Mouse (Mus musculus): ENCODE results near the gene Vipas39. TPM values are rescaled to one million over a fixed set of nuclear protein-coding genes. Genes with fewer than 3 reads are reported as not detected.
A peak's percentile ranks its signal among the peaks of the same experiment; 100 is the strongest.

Gene Vipas39
- total and polyA plus RNA-seq, 2 experiments from 2014 or later = 31.4 to 40.4 TPM

- Histone ChIP-seq H3K4me3 (ENCODE audit: low read depth, low read length) (no peak overlapping the region), H3K9ac (replicated peaks; ENCODE audit: low read depth, low read length) (no peak overlapping the region), H3K27me3 (ENCODE audit: control insufficient read depth, insufficient read depth, low read length) (no peaks in the 10 kb centered on the region), H3K27ac (ENCODE audit: low read depth) (no peak overlapping the region), H3K4me1 (ENCODE audit: control insufficient read depth, insufficient read depth) (no peaks in the 10 kb centered on the region; the same call in 1 of the 2 replicates), H3K4me2 (ENCODE audit: low read depth, low read length) (no peak overlapping the region), H3K9me3 (replicated peaks; ENCODE audit: control insufficient read depth, low read length) (no peaks in the 10 kb centered on the region), H3K36me3 (replicated peaks; ENCODE audit: control insufficient read depth, insufficient read depth, low read length) (no peaks in the 10 kb centered on the region)
- WGBS = 48% methylated on average over 5 of the region's 5 CpGs
- ATAC-seq (ENCODE audit: insufficient read depth, low read depth) (no peak), DNase-seq (ENCODE audit: low spot score) (no peak)
- 0 out of 2 replicates have a peak, but pooled peaks have one; percentile 4 for TF ChIP-seq CTCF (IDR thresholded peaks at IDR 0.05; ENCODE audit: low read depth)
- TF ChIP-seq EP300 (IDR thresholded peaks at IDR 0.05; ENCODE audit: low read depth) = no peak
Measured at GRCm38 (mm10) chr12:87201694-87202093, 64.4 kb downstream of the Vipas39 start.

DNA sequence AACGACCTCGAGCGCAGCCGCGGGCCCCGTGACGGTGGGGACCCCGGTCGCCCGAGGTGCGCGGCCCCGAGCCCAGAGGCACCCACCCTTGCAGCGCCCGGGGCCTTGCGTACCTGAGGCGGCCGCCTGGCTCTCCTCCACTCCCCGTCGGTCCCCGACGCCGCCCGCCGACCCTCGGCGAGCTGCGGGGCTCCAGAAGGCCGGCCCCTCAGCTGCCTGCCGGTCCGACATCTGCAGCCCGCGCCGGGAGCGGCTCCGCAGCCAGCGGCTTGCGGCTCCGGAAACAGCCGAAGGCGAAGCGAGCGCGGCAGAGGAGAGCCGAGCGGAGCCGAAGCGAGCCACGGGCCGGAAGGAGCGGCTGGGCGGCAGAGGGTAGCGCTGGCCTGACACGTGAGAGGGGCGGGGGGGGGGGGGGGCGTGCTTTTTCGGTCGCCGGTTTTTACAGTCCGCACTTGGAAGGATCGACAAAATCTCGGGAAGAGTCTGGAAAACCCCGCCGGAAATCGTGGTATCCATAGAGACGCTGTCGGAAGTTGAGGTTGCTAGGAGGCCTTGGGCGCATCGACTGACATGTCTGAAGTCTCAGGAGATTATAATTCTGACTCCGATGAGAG is 66.0 kb downstream of the Vipas39 start, which contains the start of gene Tmed8:
TSS of gene Tmed8 (minus strand) at position 482 of the 614 bp plus-strand sequence.
- H3K9me3 ChIP-seq (replicated peaks; ENCODE audit: control insufficient read depth, low read length) = no peaks in the 10 kb centered on the region
- under 1% methylated on average over 65 of the region's 70 CpGs for WGBS

GRCm38 (mm10) chr12:87199206-87199972 is 66.7 kb downstream of the Vipas39 start, which contains the start of gene Samd15:
Gene Samd15, plus strand, starts transcription at chr12:87199723.
- H3K27ac ChIP-seq (ENCODE audit: low read depth) = peak within 1 kb of the TSS; percentile 74

More for the DNA sequence above, 66.0 kb downstream of the Vipas39 start, which contains the start of gene Tmed8:
- Histone ChIP-seq H3K27ac (ENCODE audit: low read depth) (peak within 1 kb of the TSS; percentile 74), H3K27me3 (ENCODE audit: control insufficient read depth, insufficient read depth, low read length) (no peaks in the 10 kb centered on the region), H3K4me2 (ENCODE audit: low read depth, low read length) (peak within 1 kb of the TSS; percentile 99), H3K9ac (replicated peaks; ENCODE audit: low read depth, low read length) (peak within 1 kb of the TSS; percentile 95), H3K4me3 (ENCODE audit: low read depth, low read length) (peak within 1 kb of the TSS; percentile 97), H3K36me3 (replicated peaks; ENCODE audit: control insufficient read depth, insufficient read depth, low read length) (no peaks in the 10 kb centered on the region), H3K4me1 (ENCODE audit: control insufficient read depth, insufficient read depth) (no peaks in the 10 kb centered on the region; the same call in 1 of the 2 replicates)
- peak; percentile 78 for DNase-seq (ENCODE audit: low spot score)
- TF ChIP-seq EP300 (IDR thresholded peaks at IDR 0.05; ENCODE audit: low read depth) (no peak), CTCF (IDR thresholded peaks at IDR 0.05; ENCODE audit: low read depth) (no peak)
- peak; percentile 93 for ATAC-seq (ENCODE audit: insufficient read depth, low read depth)

GRCm38 (mm10) chr12:87198792-87199191 is 67.3 kb downstream of the Vipas39 start:
- H3K9ac ChIP-seq (replicated peaks; ENCODE audit: low read depth, low read length) = no peak overlapping the region
- H3K4me2 ChIP-seq (ENCODE audit: low read depth, low read length) = peak overlapping the region; percentile 99
- 63% methylated on average over 6 of the region's 6 CpGs for WGBS
- H3K4me3 ChIP-seq (ENCODE audit: low read depth, low read length) = peak overlapping the region; percentile 97
- H3K9me3 ChIP-seq (replicated peaks; ENCODE audit: control insufficient read depth, low read length) = no peaks in the 10 kb centered on the region
- no peaks in the 10 kb centered on the region; the same call in 1 of the 2 replicates for H3K4me1 ChIP-seq (ENCODE audit: control insufficient read depth, insufficient read depth)
- DNase-seq (ENCODE audit: low spot score) (no peak), ATAC-seq (ENCODE audit: insufficient read depth, low read depth) (no peak)
- no peak overlapping the region for H3K27ac ChIP-seq (ENCODE audit: low read depth)
- no peak for TF ChIP-seq CTCF (IDR thresholded peaks at IDR 0.05; ENCODE audit: low read depth)
- no peak for TF ChIP-seq EP300 (IDR thresholded peaks at IDR 0.05; ENCODE audit: low read depth)
- no peaks in the 10 kb centered on the region for H3K27me3 ChIP-seq (ENCODE audit: control insufficient read depth, insufficient read depth, low read length)
- H3K36me3 ChIP-seq (replicated peaks; ENCODE audit: control insufficient read depth, insufficient read depth, low read length) = no peaks in the 10 kb centered on the region

More at GRCm38 (mm10) chr12:87199206-87199972, 66.7 kb downstream of the Vipas39 start, which contains the start of gene Samd15:
- DNase-seq (ENCODE audit: low spot score) = peak; percentile 20
- peak within 1 kb of the TSS; percentile 97 for H3K4me3 ChIP-seq (ENCODE audit: low read depth, low read length)
- no peaks in the 10 kb centered on the region for H3K36me3 ChIP-seq (replicated peaks; ENCODE audit: control insufficient read depth, insufficient read depth, low read length)
- peak; percentile 48 for ATAC-seq (ENCODE audit: insufficient read depth, low read depth)
- H3K9ac ChIP-seq (replicated peaks; ENCODE audit: low read depth, low read length) = peak within 1 kb of the TSS; percentile 95
- H3K27me3 ChIP-seq (ENCODE audit: control insufficient read depth, insufficient read depth, low read length) = no peaks in the 10 kb centered on the region
- H3K9me3 ChIP-seq (replicated peaks; ENCODE audit: control insufficient read depth, low read length) = no peaks in the 10 kb centered on the region
- WGBS = under 1% methylated on average over 38 of the region's 38 CpGs
- TF ChIP-seq CTCF (IDR thresholded peaks at IDR 0.05; ENCODE audit: low read depth) = no peak
- TF ChIP-seq EP300 (IDR thresholded peaks at IDR 0.05; ENCODE audit: low read depth) = no peak
- peak within 1 kb of the TSS; percentile 99 for H3K4me2 ChIP-seq (ENCODE audit: low read depth, low read length)
- no peaks in the 10 kb centered on the region; the same call in 1 of the 2 replicates for H3K4me1 ChIP-seq (ENCODE audit: control insufficient read depth, insufficient read depth)

GRCm38 (mm10) chr12:87196310-87196709 is 69.7 kb downstream of the Vipas39 start:
- Histone ChIP-seq H3K27me3 (ENCODE audit: control insufficient read depth, insufficient read depth, low read length) (no peaks in the 10 kb centered on the region), H3K27ac (ENCODE audit: low read depth) (no peak overlapping the region), H3K4me2 (ENCODE audit: low read depth, low read length) (no peak overlapping the region), H3K36me3 (replicated peaks; ENCODE audit: control insufficient read depth, insufficient read depth, low read length) (no peaks in the 10 kb centered on the region), H3K4me1 (ENCODE audit: control insufficient read depth, insufficient read depth) (no peaks in the 10 kb centered on the region; the same call in 1 of the 2 replicates), H3K9ac (replicated peaks; ENCODE audit: low read depth, low read length) (no peak overlapping the region), H3K4me3 (ENCODE audit: low read depth, low read length) (no peak overlapping the region), H3K9me3 (replicated peaks; ENCODE audit: control insufficient read depth, low read length) (no peaks in the 10 kb centered on the region)
- TF ChIP-seq CTCF (IDR thresholded peaks at IDR 0.05; ENCODE audit: low read depth) (no peak), EP300 (IDR thresholded peaks at IDR 0.05; ENCODE audit: low read depth) (no peak)
- DNase-seq (ENCODE audit: low spot score) = no peak
- no peak for ATAC-seq (ENCODE audit: insufficient read depth, low read depth)
